Mouse (Mus musculus) stomach, postnatal 0 days (tissue): Measurements from ENCODE around the gene Lrrc36.

Experiments used
- CTCF ChIP-seq: IDR thresholded peaks from 2 replicates; pipeline ENCODE4 v1.5.1; 2016; ENCODE audit warnings: antibody characterized with exemption, low read depth, mild to moderate bottlenecking, moderate library complexity
- EP300 ChIP-seq: optimal IDR thresholded peaks from 2 replicates; pipeline ENCODE3; 2016; ENCODE audit warnings: antibody characterized with exemption

DNA sequence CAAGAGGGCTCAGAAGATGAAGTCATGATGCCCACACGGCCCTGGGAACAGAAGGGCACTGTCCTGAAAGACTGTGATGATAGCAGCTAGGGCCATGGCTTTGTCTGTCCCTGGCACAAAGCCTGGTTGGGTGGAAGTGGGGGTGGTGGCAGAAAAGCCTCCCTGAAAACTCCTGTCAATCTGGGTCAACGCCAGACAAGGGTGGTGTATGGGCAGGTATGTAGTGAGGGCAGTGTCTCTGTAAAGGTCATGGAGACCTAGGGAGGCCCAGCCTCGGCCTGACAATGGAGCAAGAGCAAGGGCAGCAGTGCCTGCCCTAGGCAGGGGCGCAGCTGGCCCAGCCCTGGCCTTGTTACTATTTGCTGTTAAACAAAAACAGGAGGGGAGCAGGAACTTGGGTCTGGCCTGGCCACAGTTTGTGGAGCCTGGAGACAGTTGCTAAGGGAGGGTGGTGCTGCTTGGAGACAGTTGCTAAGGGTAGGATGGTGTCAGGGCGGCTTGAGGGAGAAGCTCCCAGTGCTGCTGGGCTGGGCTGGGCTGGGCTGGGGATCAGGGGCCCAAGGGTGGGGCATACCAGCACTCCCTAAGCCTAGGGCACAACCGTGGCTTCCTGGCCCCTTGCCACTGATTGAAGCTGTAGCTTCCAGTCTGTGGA lies 55.8 kb downstream of the Lrrc36 start:
- TF ChIP-seq CTCF (no peak), EP300 (no peak)
